Mouse (Mus musculus): ENCODE results near the gene Chrna5. TPM values are rescaled to one million over a fixed set of nuclear protein-coding genes. Genes with fewer than 3 reads are reported as not detected.

The Chrna5 gene
- polyA plus RNA-seq, 1 experiment from 2014 or later: 0.05 TPM

DNA sequence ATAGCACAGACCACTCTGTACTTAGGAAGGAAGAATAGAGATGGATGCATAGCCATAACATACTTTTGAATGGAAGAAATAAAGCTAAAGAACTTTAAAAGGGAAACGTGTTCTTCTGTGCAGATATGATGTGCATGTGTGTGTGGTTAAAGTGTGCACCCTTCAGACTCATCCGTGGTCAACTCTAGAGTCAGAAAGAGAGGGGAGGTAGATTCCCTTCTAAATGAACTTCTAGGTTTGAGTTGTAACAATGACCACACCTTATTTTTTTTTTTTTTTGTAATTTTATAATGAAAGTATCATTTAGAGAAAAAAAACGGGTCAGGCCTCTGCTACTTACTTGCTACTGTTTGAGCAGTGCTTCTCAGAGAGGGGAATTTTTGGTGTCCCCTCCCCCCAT, 9.7 kb downstream of the Chrna5 start:
- WGBS: 63% methylated on average over 3 of the region's 3 CpGs
- H3K4me3 ChIP-seq (ENCODE audit: low read depth, low read length): no peak overlapping the region
- no peaks in the 10 kb centered on the region for H3K36me3 ChIP-seq (ENCODE audit: insufficient read depth, low read length)
- no peak for ATAC-seq
- TF ChIP-seq CTCF (IDR thresholded peaks at IDR 0.05): no peak
- TF ChIP-seq EP300 (IDR thresholded peaks at IDR 0.05): no peak
- no peak for DNase-seq (ENCODE audit: low spot score)
- no peaks in the 10 kb centered on the region; the same call in 1 of the 2 replicates for H3K27me3 ChIP-seq (replicated peaks; ENCODE audit: insufficient read depth, low read length)
- H3K27ac ChIP-seq (ENCODE audit: low read length): no peak overlapping the region
- no peaks in the 10 kb centered on the region for H3K9me3 ChIP-seq (ENCODE audit: low read length)
- no peaks in the 10 kb centered on the region for H3K4me1 ChIP-seq (ENCODE audit: insufficient read depth, low read depth, low read length)
- no peak overlapping the region for H3K4me2 ChIP-seq (replicated peaks; ENCODE audit: low read depth, low read length)
- H3K9ac ChIP-seq (replicated peaks; ENCODE audit: low read depth): no peak overlapping the region

DNA sequence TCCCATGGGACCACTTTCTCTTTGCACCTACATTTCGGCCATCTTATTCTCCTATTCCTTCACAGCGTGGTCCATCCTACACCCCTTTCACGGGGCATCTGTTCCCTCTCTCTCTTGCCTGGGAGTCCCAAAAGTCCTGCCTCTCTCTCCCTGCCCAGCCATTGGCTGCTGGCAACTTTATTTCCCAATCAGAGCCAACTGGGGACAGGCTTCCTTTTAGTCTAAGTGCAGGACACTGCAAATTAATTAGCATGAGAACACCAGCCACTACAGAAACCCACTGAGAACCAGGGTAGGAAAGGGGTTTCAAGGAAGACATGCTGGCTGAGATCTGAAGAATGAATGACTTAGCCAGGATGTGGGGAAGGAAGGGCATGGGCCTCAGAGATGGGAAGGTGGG, 13.7 kb downstream of the Chrna5 start:
- no peaks in the 10 kb centered on the region for H3K4me1 ChIP-seq (ENCODE audit: insufficient read depth, low read depth, low read length)
- no peak overlapping the region for H3K4me2 ChIP-seq (replicated peaks; ENCODE audit: low read depth, low read length)
- no peaks in the 10 kb centered on the region for H3K36me3 ChIP-seq (ENCODE audit: insufficient read depth, low read length)
- no peaks in the 10 kb centered on the region; the same call in 1 of the 2 replicates for H3K27me3 ChIP-seq (replicated peaks; ENCODE audit: insufficient read depth, low read length)
- TF ChIP-seq EP300 (IDR thresholded peaks at IDR 0.05): no peak
- TF ChIP-seq CTCF (IDR thresholded peaks at IDR 0.05): no peak
- ATAC-seq: no peak
- H3K9ac ChIP-seq (replicated peaks; ENCODE audit: low read depth): no peak overlapping the region
- H3K9me3 ChIP-seq (ENCODE audit: low read length): no peaks in the 10 kb centered on the region
- no peak for DNase-seq (ENCODE audit: low spot score)
- H3K4me3 ChIP-seq (ENCODE audit: low read depth, low read length): no peak overlapping the region
- 57% methylated on average over 3 of the region's 3 CpGs for WGBS
- H3K27ac ChIP-seq (ENCODE audit: low read length): no peak overlapping the region

DNA sequence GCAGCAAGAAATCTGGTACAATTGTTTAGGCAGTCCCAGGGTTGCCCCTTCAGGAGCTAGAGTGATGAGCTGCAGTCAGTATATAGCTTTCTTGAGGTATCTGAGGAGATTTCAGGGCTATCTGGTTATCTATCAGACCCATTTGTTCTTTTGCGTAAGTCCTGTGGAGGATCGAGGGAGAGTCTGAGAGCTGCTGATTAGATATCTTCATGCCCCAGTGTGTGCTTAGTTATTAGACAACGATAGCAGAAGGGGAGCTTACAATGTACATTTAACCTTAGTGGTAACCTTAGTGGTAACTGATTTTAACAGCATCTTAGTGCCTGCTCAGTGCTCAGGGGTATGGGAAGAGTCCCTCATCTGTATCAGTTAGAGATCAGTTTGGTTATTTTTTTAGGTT, 15.0 kb downstream of the Chrna5 start:
- Histone ChIP-seq H3K4me1 (ENCODE audit: insufficient read depth, low read depth, low read length) (no peaks in the 10 kb centered on the region), H3K36me3 (ENCODE audit: insufficient read depth, low read length) (no peaks in the 10 kb centered on the region), H3K4me2 (replicated peaks; ENCODE audit: low read depth, low read length) (no peak overlapping the region), H3K27ac (ENCODE audit: low read length) (no peak overlapping the region), H3K9me3 (ENCODE audit: low read length) (no peaks in the 10 kb centered on the region), H3K27me3 (replicated peaks; ENCODE audit: insufficient read depth, low read length) (no peaks in the 10 kb centered on the region; the same call in 1 of the 2 replicates), H3K9ac (replicated peaks; ENCODE audit: low read depth) (no peak overlapping the region), H3K4me3 (ENCODE audit: low read depth, low read length) (no peak overlapping the region)
- TF ChIP-seq CTCF (IDR thresholded peaks at IDR 0.05) (no peak), EP300 (IDR thresholded peaks at IDR 0.05) (no peak)
- DNase-seq (ENCODE audit: low spot score): no peak
- ATAC-seq: no peak
- 62% methylated on average over 3 of the region's 3 CpGs for WGBS

DNA sequence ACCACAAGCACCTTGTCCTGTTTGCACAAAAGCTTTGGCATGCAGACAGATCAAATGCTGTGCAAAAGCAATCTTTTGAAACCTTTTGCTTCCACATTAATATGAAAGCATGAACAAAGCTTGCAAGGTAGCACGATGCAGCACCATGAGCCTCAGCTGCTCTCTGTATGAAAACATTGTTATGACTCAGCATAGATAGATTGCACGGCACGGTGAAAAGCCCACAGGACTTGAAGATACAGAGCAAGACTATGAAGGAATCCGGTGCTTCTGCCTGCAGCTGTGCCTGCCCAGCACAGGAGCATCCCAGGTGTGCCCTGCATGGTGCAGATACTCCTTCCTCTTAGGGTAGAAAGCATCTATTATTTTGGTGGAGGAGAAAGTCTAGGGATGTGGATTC, 22.9 kb downstream of the Chrna5 start:
- no peaks in the 10 kb centered on the region for H3K27me3 ChIP-seq (replicated peaks; ENCODE audit: insufficient read depth, low read length)
- no peak for TF ChIP-seq CTCF (IDR thresholded peaks at IDR 0.05)
- TF ChIP-seq EP300 (IDR thresholded peaks at IDR 0.05): no peak
- no peak overlapping the region for H3K4me3 ChIP-seq (ENCODE audit: low read depth, low read length)
- H3K4me2 ChIP-seq (replicated peaks; ENCODE audit: low read depth, low read length): no peak overlapping the region
- DNase-seq (ENCODE audit: low spot score) (no peak), ATAC-seq (no peak)
- H3K4me1 ChIP-seq (ENCODE audit: insufficient read depth, low read depth, low read length): no peaks in the 10 kb centered on the region
- no peak overlapping the region for H3K27ac ChIP-seq (ENCODE audit: low read length)
- WGBS: 56% methylated on average over 4 of the region's 4 CpGs
- H3K9ac ChIP-seq (replicated peaks; ENCODE audit: low read depth): no peak overlapping the region
- no peaks in the 10 kb centered on the region for H3K9me3 ChIP-seq (ENCODE audit: low read length)
- H3K36me3 ChIP-seq (ENCODE audit: insufficient read depth, low read length): no peaks in the 10 kb centered on the region

DNA sequence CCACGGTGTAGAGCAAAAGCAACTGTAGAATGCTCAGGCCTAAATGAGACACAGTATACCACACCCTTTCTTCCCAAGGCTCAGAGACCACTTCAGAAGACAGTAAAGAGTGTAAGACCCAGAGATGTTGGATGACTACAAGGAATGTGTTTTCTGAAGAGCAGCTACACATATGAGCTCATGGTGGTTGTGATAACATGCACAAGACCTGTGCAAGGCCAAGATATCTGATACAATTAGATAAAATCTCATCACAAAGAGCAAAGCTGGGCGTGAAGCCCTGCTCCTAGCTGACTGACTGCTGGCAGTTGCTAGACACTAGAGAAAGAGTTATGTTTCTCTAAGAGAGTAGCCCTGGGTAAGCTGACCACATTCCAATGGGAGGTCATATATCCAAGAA, 29.0 kb downstream of the Chrna5 start:
- Histone ChIP-seq H3K4me3 (ENCODE audit: low read depth, low read length) (no peak overlapping the region), H3K27ac (ENCODE audit: low read length) (no peak overlapping the region), H3K27me3 (replicated peaks; ENCODE audit: insufficient read depth, low read length) (no peaks in the 10 kb centered on the region), H3K36me3 (ENCODE audit: insufficient read depth, low read length) (no peaks in the 10 kb centered on the region), H3K4me1 (ENCODE audit: insufficient read depth, low read depth, low read length) (no peaks in the 10 kb centered on the region), H3K9ac (replicated peaks; ENCODE audit: low read depth) (no peak overlapping the region), H3K4me2 (replicated peaks; ENCODE audit: low read depth, low read length) (no peak overlapping the region), H3K9me3 (ENCODE audit: low read length) (no peaks in the 10 kb centered on the region)
- TF ChIP-seq CTCF (IDR thresholded peaks at IDR 0.05) (no peak), EP300 (IDR thresholded peaks at IDR 0.05) (no peak)
- WGBS: 64% methylated on average over 2 of the region's 2 CpGs
- ATAC-seq (no peak), DNase-seq (ENCODE audit: low spot score) (no peak)

DNA sequence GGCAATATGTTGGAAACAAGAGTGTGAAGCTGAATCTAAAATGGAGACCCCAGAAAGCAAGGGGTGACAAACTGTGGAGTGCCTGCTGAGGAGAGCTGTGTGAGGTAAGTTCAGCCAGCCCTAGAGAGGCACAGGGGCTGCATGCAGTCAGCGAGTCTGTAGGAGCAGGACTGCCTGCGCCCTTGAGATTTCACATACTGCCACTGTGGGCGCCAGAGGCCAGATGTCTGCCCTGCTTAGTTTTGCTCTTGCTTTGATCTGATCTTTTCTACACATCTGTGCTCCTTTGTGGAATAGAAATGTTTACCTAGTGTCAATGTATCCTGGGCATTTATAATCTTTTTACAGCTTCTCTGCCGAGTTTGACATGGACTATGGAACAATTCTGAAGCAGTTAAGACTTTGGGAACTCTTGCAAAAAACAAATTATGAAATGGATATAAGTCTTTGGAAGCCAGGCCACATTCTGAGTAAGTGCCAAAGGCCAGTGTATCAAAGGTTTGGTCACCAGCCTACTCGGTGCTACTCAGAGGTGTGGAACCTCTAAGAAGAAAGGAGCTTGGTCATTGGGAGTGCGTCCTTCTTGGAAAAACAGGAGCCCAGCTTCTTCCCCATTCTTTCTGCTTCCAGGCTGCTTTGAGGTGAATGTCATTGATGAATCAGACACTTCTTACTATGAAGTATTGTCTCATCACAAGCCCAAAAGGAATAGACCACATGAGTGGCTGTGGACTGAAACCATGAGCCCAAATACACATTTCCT, 30.1 kb downstream of the Chrna5 start:
- H3K9ac ChIP-seq (replicated peaks; ENCODE audit: low read depth): no peak overlapping the region
- H3K4me3 ChIP-seq (ENCODE audit: low read depth, low read length): no peak overlapping the region
- ATAC-seq (no peak), DNase-seq (ENCODE audit: low spot score) (no peak)
- no peak overlapping the region for H3K4me2 ChIP-seq (replicated peaks; ENCODE audit: low read depth, low read length)
- H3K27me3 ChIP-seq (replicated peaks; ENCODE audit: insufficient read depth, low read length): no peaks in the 10 kb centered on the region
- H3K27ac ChIP-seq (ENCODE audit: low read length): no peak overlapping the region
- H3K9me3 ChIP-seq (ENCODE audit: low read length): no peaks in the 10 kb centered on the region
- no peak for TF ChIP-seq CTCF (IDR thresholded peaks at IDR 0.05)
- TF ChIP-seq EP300 (IDR thresholded peaks at IDR 0.05): no peak
- 37% methylated on average over 6 of the region's 6 CpGs for WGBS
- no peaks in the 10 kb centered on the region for H3K36me3 ChIP-seq (ENCODE audit: insufficient read depth, low read length)
- no peaks in the 10 kb centered on the region for H3K4me1 ChIP-seq (ENCODE audit: insufficient read depth, low read depth, low read length)

Data from lung, postnatal 0 days (tissue).